Mouse (Mus musculus): Measurements from ENCODE around the gene Olfr1225. TPM values are rescaled to one million over a fixed set of nuclear protein-coding genes. Genes with fewer than 3 reads are reported as not detected.
"Not testable (repeated sequence)": the region's sequence is repeated elsewhere in the genome, so short reads cannot be mapped to it uniquely, and the experiment has no call there.

Gene Olfr1225
- total RNA-seq (2014; fragmentation: Nextera tagmentation) (not detected in 2 replicates), total RNA-seq (2017) (not detected in 2 replicates)

DNA sequence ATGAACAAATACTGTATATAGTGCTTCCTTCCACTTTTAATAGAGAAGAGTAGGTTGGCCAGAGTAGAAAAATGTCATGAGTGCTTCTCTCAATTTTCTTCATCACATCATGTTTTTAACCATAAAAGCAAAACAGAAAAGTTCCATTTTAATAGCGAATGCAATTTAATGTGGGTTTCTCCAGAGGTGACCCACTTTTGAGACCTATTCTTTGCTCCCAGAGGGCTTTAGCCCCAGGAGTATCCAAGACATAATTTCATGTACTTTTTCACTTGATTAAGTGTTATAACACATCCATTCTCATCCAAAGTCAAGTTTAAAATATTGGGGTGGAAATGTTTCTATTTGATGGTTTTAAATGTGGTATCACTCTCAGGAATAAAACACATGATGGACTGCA, at the start of gene Olfr1225:
Olfr1225 (minus strand) TSS at position 101 of the 400 bp plus-strand sequence.
- no peak for ATAC-seq (replicated peaks; ENCODE audit: low FRiP score, low TSS enrichment, poor library complexity, severe bottlenecking)

DNA sequence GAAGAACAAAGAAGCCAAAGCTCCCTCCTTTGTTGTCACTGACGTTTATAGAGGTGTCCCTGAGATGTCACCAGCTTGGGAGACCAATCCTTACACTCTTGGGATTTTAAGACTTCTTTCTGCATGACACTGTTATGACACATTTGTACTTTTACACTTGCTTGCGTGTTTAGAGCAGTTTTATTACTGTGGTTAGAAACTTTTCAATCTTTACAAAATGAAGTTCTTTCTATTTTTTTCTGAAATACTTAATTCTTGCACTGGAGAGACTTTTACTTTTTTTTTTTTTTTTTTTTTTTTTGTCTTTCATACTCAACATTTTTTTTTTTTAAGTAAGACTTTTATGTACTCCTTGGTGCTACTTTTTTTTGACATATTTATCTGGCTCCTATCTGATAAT, 25.5 kb upstream of the Olfr1225 start, which contains the start of gene Olfr1226:
Olfr1226 (minus strand) TSS at position 101 of the 400 bp plus-strand sequence.
- ATAC-seq (replicated peaks; ENCODE audit: low FRiP score, low TSS enrichment, poor library complexity, severe bottlenecking) = no peak

DNA sequence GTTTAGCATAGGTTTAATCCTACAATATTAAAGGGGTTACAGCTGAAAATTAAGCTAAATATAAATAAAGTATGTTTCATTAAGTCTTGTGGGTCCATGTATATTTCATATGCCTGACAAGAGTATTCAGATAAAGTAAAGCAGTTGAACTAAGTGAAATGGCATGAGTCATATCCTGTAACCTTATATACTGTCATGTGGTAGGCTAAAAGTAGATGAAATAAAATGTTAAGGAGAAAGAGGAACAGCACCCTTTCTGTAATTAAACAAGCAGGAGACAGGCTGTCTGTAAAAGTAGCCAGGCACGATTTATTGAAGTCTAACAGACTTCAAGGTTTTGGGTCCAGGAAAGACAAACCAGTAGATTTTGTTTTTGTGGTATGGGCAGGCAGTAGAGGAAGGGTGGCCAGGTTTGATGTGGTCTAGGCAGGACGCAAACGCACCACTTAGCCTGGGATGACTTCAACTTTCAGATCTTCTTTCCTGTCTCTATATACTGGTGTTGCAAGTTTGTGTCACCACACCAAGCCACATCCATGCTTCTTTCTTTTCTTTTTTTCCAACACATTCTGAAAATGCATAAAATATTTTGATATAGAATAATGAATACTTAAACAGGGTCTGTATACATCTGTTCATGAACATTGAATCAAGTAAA, 22.0 kb upstream of the Olfr1225 start:
- no peak for ATAC-seq (replicated peaks; ENCODE audit: low FRiP score, low TSS enrichment, poor library complexity, severe bottlenecking)

DNA sequence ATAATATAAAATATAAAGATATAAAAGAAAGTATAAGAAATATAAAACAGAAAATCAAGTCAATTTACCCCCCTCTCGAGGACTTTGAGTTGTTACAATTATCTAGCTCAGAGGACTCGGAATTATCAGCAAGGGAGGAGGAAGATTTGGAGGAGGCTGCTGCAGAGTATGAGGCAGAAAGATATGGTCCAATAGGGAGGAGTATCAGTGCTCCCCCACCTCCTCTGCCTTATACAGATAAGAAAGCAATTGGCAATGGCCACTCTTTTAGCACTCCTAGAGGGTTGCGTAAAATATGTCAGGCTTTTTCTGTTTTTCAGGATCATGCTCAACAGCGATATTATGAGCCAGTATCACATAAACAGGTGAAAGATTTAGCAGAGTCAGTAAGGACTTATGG, 9.8 kb downstream of the Olfr1225 start:
- ATAC-seq (replicated peaks; ENCODE audit: low FRiP score, low TSS enrichment, poor library complexity, severe bottlenecking) = not testable (repeated sequence)

DNA sequence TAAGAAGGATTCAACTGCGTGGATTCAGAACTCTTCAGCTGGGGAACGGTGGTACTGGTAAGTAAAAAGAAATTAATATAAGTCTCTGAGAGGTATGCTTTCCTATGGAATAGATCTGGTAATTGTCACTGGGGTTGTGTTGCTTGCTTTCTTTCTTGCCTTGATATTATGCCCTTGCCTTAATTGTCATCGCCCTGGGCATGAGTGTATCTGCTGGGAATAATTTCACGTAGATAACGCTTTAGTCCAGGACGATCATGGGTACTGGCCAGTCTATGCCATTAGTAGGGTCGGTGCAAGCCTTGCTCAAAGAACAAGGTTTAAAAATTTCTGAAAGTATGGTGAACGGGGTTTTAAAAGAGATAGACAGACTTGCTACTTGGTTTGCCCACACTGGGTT, 10.5 kb downstream of the Olfr1225 start, which contains the start of gene Olfr1224-ps1:
Olfr1224-ps1 (minus strand) TSS at position 101 of the 400 bp plus-strand sequence.
- not testable (repeated sequence) for ATAC-seq (replicated peaks; ENCODE audit: low FRiP score, low TSS enrichment, poor library complexity, severe bottlenecking)

DNA sequence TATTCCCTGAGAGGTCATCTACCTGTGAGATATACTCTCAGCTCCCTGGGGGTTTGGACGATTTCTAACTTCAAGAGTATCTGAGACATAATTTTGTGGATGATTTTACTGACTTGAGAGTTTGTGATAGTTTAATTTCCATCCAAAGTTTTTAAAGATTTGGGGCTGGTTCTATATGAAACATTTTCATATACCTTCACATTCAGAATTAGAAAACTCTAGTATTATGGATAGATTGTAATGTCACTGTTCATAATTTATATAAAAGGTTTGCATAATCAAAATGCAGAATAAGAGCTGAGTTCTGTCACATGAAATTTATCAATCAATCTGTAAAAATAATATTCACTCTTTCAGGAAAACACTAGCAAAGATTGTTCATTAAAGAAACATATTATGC, 23.0 kb downstream of the Olfr1225 start, which contains the start of gene Olfr1223:
Olfr1223 (minus strand) TSS at position 101 of the 400 bp plus-strand sequence.
- no peak for ATAC-seq (replicated peaks; ENCODE audit: low FRiP score, low TSS enrichment, poor library complexity, severe bottlenecking)

DNA sequence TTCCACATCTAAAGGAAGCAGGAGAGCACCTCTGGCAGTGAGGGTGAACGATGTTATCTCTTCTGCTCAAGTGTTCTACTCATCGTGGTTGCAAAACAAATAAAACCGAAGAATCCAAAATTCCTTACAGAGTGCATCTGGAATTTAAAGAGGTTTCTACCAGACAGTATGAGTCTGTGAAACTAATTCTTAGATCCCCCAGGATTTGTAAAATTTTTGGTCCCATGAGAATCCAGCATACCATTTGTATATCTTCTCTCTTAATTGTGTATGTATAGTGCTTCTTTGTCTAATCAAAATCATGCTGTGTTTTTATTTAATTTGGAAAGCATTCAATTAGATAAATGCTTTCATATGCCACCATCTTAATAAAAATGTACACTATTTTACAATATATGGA, 41.5 kb downstream of the Olfr1225 start, which contains the start of gene Olfr1222:
Olfr1222 (minus strand) TSS at position 101 of the 400 bp plus-strand sequence.
- ATAC-seq (replicated peaks; ENCODE audit: low FRiP score, low TSS enrichment, poor library complexity, severe bottlenecking) = no peak

Other genes starting within 250 kb of the Olfr1225 start
- not detected in 2 replicates for gene Olfr1211, start 236.6 kb downstream of the Olfr1225 start, total RNA-seq (2014; fragmentation: Nextera tagmentation)
- not detected in 2 replicates for gene Olfr1211, start 236.6 kb downstream of the Olfr1225 start, total RNA-seq (2017)
- gene Olfr1212, start 220.7 kb downstream of the Olfr1225 start, total RNA-seq (2014; fragmentation: Nextera tagmentation) = not detected in 2 replicates
- gene Olfr1212, start 220.7 kb downstream of the Olfr1225 start, total RNA-seq (2017) = not detected in 2 replicates
- gene Gm13762, start 194.4 kb downstream of the Olfr1225 start, total RNA-seq (2014; fragmentation: Nextera tagmentation) = not detected in 2 replicates
- gene Gm13762, start 194.4 kb downstream of the Olfr1225 start, total RNA-seq (2017) = not detected in 2 replicates
- not detected in 2 replicates for gene Olfr1214, start 182.0 kb downstream of the Olfr1225 start, total RNA-seq (2014; fragmentation: Nextera tagmentation)
- gene Olfr1214, start 182.0 kb downstream of the Olfr1225 start, total RNA-seq (2017) = not detected in 2 replicates
- not detected in 2 replicates for gene Olfr1215, start 167.7 kb downstream of the Olfr1225 start, total RNA-seq (2014; fragmentation: Nextera tagmentation)
- not detected in 2 replicates for gene Olfr1215, start 167.7 kb downstream of the Olfr1225 start, total RNA-seq (2017)
- not detected in 2 replicates for gene Olfr1216, start 156.3 kb downstream of the Olfr1225 start, total RNA-seq (2014; fragmentation: Nextera tagmentation)
- not detected in 2 replicates for gene Olfr1216, start 156.3 kb downstream of the Olfr1225 start, total RNA-seq (2017)
- gene Olfr1217, start 142.6 kb downstream of the Olfr1225 start, total RNA-seq (2014; fragmentation: Nextera tagmentation) = not detected in 2 replicates
- gene Olfr1217, start 142.6 kb downstream of the Olfr1225 start, total RNA-seq (2017) = not detected in 2 replicates
- not detected in 2 replicates for gene Olfr1218, start 113.5 kb downstream of the Olfr1225 start, total RNA-seq (2014; fragmentation: Nextera tagmentation)
- not detected in 2 replicates for gene Olfr1218, start 113.5 kb downstream of the Olfr1225 start, total RNA-seq (2017)
- not detected in 2 replicates for gene Olfr1219, start 91.2 kb downstream of the Olfr1225 start, total RNA-seq (2014; fragmentation: Nextera tagmentation)
- gene Olfr1219, start 91.2 kb downstream of the Olfr1225 start, total RNA-seq (2017) = not detected in 2 replicates
- not detected in 2 replicates for gene Olfr1220, start 67.8 kb downstream of the Olfr1225 start, total RNA-seq (2014; fragmentation: Nextera tagmentation)
- not detected in 2 replicates for gene Olfr1220, start 67.8 kb downstream of the Olfr1225 start, total RNA-seq (2017)
- not detected in 2 replicates for gene Olfr1221, start 57.4 kb downstream of the Olfr1225 start, total RNA-seq (2014; fragmentation: Nextera tagmentation)
- gene Olfr1221, start 57.4 kb downstream of the Olfr1225 start, total RNA-seq (2017) = not detected in 2 replicates
- not detected in 2 replicates for gene Olfr1222, start 41.6 kb downstream of the Olfr1225 start, total RNA-seq (2014; fragmentation: Nextera tagmentation)
- not detected in 2 replicates for gene Olfr1222, start 41.6 kb downstream of the Olfr1225 start, total RNA-seq (2017)
- gene Olfr1223, start 23.1 kb downstream of the Olfr1225 start, total RNA-seq (2014; fragmentation: Nextera tagmentation) = not detected in 2 replicates
- not detected in 2 replicates for gene Olfr1223, start 23.1 kb downstream of the Olfr1225 start, total RNA-seq (2017)
- gene Olfr1224-ps1, start 10.6 kb downstream of the Olfr1225 start, total RNA-seq (2014; fragmentation: Nextera tagmentation) = not detected in 2 replicates
- gene Olfr1224-ps1, start 10.6 kb downstream of the Olfr1225 start, total RNA-seq (2017) = not detected in 2 replicates
- not detected in 2 replicates for gene Olfr1226, start 25.4 kb upstream of the Olfr1225 start, total RNA-seq (2014; fragmentation: Nextera tagmentation)
- not detected in 2 replicates for gene Olfr1226, start 25.4 kb upstream of the Olfr1225 start, total RNA-seq (2017)
- not detected in 2 replicates for gene Olfr1228, start 79.4 kb upstream of the Olfr1225 start, total RNA-seq (2014; fragmentation: Nextera tagmentation)
- gene Olfr1228, start 79.4 kb upstream of the Olfr1225 start, total RNA-seq (2017) = not detected in 2 replicates
- gene Olfr1229, start 113.3 kb upstream of the Olfr1225 start, total RNA-seq (2014; fragmentation: Nextera tagmentation) = not detected in 2 replicates
- not detected in 2 replicates for gene Olfr1229, start 113.3 kb upstream of the Olfr1225 start, total RNA-seq (2017)
- gene Olfr1230, start 122.6 kb upstream of the Olfr1225 start, total RNA-seq (2014; fragmentation: Nextera tagmentation) = not detected in 2 replicates
- gene Olfr1230, start 122.6 kb upstream of the Olfr1225 start, total RNA-seq (2017) = not detected in 2 replicates
- not detected in 2 replicates for gene Olfr1231, start 132.4 kb upstream of the Olfr1225 start, total RNA-seq (2014; fragmentation: Nextera tagmentation)
- gene Olfr1231, start 132.4 kb upstream of the Olfr1225 start, total RNA-seq (2017) = not detected in 2 replicates
- not detected in 2 replicates for gene Olfr1232, start 155.0 kb upstream of the Olfr1225 start, total RNA-seq (2014; fragmentation: Nextera tagmentation)
- gene Olfr1232, start 155.0 kb upstream of the Olfr1225 start, total RNA-seq (2017) = not detected in 2 replicates
- gene Olfr1233, start 167.7 kb upstream of the Olfr1225 start, total RNA-seq (2014; fragmentation: Nextera tagmentation) = not detected in 2 replicates
- not detected in 2 replicates for gene Olfr1233, start 167.7 kb upstream of the Olfr1225 start, total RNA-seq (2017)
- gene Olfr1234, start 190.2 kb upstream of the Olfr1225 start, total RNA-seq (2014; fragmentation: Nextera tagmentation) = not detected in 2 replicates
- gene Olfr1234, start 190.2 kb upstream of the Olfr1225 start, total RNA-seq (2017) = not detected in 2 replicates
- not detected in 2 replicates for gene Olfr1238, start 235.0 kb upstream of the Olfr1225 start, total RNA-seq (2014; fragmentation: Nextera tagmentation)
- not detected in 2 replicates for gene Olfr1238, start 235.0 kb upstream of the Olfr1225 start, total RNA-seq (2017)
- not detected in 2 replicates for gene Olfr1239, start 245.7 kb upstream of the Olfr1225 start, total RNA-seq (2014; fragmentation: Nextera tagmentation)
- not detected in 2 replicates for gene Olfr1239, start 245.7 kb upstream of the Olfr1225 start, total RNA-seq (2017)

All from megakaryocyte-erythroid progenitor cell, adult 5-6 weeks (primary cell).